Mouse (Mus musculus) liver, postnatal 0 days (tissue): ENCODE measurements around the gene Bpifb1.
"Not testable (repeated sequence)": the region's sequence is repeated elsewhere in the genome, so short reads cannot be mapped to it uniquely, and the experiment has no call there.

ENCODE experiments used
- CTCF ChIP-seq: sonication (generic); IDR thresholded peaks from 2 replicates; pipeline ENCODE4 v1.5.1; 2016; ENCODE audit warnings: antibody characterized with exemption, low read depth
- EP300 ChIP-seq: IDR thresholded peaks from 2 replicates; pipeline ENCODE4 v1.6.1; 2016; ENCODE audit warnings: antibody characterized with exemption, low read depth, mild to moderate bottlenecking

DNA sequence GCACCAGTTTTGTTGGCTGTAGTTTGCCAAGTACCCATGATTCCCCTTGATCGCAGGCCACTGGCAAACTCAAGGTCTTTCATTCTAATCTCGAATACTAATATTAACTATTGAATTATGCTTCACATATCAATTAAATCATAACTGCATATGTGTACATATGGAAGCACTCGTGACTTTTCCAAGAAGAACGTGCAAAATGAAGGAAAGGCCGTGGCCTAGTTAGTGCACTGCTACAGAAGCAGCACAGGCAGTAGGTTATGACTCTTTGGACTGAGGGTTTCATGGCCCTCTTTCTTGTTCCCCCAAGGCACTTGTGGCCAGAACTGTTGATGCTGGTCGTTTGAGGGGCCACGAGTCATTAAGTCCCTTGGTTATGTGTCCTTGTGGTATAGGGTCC is 8.7 kb upstream of the Bpifb1 start:
- TF ChIP-seq CTCF, EP300: not testable (repeated sequence)
